Mouse (Mus musculus): ENCODE measurements around the gene Apod.
A peak's percentile ranks its signal among the peaks of the same experiment; 100 is the strongest.

Apod gene

DNA sequence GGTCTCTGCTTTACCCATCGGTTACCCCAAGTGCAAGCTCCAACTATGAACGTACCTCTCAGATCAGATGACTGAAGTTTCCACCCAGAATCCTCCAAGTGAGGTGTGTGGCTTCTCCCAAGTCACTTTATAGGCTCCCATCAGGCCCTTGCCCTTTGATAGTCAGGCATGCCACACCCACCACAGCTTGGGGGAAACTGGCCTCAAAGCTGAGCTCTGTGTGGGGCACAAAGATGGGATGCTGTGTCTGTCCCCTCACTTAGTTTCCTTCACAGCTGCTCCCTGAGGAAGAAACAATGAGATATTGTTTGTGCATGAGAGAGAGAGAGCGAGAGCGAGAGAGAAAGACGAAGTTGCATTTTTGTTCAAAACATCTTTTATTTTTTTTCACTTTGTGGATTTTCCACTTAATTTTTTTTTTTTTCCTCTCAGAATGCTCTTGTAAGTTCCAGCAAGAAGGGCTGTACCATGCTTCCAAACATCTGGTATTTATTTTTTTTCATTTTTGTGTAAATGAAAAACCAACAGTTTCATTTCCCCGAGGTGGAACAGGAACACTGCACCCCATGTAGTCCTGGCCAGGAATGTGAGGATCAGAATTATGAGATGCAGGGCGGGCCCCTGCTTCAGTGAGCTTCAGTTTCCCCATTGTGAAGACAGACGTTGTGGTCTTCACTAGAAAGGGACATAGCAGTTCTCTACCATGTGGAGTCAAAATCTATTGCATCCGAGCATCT is at the start of gene Apod:
Apod (minus strand) TSS at position 312 of the 737 bp plus-strand sequence.
- no peak for DNase-seq (ENCODE audit: low spot score in 2 of 2)

DNA sequence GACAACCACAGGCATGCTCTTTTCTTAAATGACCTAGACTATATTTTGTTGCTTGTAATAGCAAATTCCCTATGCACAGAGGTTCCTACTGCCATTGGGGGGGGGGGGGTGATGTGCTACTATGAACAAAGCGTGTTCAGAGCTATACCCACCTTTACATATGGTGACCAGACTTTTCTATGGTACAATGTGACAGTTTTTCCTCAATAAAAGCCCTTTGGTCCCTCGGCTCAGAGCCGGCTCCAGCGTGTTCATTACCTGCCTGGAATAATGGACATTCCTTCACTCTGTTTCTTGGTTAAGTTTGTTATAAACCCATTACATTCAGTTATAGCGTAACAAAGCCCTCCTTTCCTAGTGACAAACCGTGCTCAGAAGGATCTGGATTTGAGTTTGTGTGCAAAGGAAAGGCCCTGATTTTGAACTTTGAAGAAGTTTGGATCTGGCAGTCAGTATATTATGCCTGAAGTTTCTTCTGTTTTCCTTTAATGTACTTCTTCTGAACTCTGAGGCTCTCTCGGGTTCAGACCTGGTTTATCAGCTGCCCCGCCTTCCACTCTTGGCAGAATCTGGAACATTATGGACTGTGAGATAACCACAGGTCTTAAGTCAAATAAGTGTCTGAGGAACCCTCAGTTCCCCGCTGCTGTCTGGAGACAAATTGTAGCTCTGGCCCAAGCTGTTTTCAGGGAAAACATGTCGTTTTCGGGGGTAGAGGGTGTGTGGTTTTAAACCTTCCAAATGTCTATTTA is 49.3 kb upstream of the Apod start:
- no peak for DNase-seq (ENCODE audit: low spot score in 2 of 2)

DNA sequence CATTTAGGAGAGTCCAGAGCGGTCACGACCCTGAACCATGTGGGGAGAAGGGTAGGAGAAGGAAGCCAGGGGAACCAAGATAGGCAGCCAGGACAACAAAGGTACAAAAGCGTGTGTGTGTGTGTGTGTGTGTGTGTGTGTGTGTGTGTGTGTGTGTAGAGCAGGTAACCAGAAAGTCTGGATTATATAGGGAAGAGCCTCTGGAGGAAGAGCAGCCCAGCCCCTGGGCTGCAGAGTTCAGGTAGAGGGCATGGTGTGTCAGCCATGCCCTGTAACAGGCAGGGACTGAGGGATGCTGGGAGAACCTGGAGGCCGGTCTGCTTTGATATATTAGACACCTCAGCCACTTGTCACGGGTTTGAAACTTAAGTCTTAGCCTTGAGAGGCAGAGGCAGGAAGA is 44.9 kb upstream of the Apod start:
- no peak for DNase-seq (ENCODE audit: low spot score in 2 of 2)

DNA sequence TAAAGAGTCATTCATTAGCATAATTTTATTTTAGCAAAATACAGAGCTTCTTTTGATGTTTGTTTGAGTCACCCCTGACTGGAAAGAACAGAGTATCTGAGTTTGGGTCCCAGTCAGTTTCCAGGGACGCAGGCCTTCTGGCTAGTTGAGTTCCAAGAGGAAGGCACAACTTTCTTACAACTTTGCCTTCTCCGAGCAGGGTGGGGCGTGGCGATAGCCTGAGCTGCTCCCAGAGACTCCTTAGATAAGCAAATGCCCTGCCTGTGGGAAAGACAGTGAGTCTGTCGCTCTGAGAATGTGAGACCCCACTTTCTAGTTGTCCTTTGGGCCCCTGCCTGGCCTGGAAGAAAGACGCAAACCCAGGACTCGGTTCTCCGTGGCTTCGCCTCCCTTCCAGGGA is 44.4 kb upstream of the Apod start:
- no peak for DNase-seq (ENCODE audit: low spot score in 2 of 2)

DNA sequence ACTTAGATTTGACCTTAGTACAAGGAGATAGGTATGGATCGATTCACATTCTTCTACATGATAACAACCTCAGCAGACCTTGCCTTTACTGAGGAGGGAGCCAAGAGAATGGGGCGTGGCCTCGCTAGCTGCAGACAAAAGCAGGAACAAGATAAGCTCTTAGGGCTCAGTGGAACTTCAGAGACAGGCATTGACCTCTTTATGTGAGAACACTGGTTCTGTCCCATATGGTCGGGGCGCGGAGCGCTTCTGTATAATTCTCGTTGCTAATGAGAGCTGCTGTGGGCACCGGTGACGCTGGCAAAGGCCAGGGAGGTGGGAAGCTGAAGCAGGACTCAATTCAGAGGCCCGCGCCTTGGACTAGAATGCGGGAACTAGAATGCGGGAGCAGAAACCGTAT is 44.0 kb upstream of the Apod start:
- DNase-seq (ENCODE audit: low spot score in 2 of 2), result no peak

DNA sequence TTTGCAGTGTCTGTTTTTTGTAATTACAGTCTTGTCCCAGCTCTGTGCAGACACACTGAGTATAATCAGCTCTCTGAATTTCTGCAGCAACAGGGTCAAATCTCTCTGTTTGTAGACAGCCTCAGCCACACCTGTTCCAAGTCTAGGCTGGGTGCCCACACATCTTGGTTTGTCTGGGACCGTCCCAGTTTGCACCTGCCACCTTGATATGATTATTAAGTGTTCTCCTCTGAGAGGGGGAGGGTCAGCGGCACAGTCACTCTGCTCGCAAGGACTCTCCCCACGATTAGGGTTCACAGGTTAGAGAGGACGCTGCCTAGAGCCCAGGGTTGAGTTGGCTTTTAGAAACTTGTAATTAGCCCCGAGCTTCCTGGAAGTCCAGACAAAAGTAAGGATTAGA is 41.3 kb upstream of the Apod start:
- DNase-seq (ENCODE audit: low spot score in 2 of 2), result no peak

DNA sequence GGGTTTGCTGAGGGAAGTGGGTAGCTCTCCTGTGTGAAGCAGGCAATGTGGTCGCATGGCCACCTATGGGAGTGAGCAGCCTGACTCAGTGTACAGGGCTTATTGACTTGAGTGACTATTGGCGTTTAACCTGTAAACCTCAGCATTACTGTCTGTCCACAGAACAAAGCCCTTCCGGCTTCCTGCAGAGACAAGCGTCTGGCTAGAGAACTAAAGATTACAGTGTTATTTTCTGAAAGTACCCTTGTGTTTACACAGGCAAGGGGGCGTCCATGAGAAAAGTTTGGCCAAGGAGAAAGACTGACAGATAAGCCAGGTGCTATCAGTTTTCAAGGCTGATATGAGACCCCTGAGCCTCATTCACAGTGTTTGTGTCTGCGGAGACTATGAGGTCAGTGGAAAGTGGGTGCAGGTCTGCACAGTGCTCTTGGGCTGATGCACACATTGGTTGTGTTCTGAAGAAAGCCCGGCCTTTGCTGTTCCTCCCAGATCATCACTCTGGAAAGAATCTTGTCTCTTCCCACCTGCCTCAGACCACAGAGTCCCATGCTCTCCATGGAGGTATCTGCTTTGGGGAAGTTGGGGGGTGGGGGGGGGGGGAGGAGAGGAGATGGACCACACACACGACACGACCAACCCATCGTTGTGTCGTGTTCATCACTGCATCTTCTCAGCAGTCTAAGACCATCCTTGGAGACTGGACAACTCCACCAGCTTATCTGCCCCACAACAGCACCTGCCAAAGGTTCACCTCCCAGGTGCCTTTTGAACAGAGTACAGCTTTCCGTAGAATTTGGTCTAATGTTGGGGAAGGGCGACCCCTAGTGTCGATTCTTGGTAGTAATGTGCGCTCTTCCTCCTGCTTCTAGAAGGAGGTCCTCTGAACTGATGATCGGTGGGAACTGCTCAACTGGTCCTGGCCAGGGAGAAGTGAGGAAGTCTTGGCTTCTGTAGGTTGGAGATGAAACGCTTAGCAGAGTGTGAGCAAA is 40.0 kb upstream of the Apod start:
- DNase-seq (ENCODE audit: low spot score in 2 of 2), result peak; percentile 46 to 53

DNA sequence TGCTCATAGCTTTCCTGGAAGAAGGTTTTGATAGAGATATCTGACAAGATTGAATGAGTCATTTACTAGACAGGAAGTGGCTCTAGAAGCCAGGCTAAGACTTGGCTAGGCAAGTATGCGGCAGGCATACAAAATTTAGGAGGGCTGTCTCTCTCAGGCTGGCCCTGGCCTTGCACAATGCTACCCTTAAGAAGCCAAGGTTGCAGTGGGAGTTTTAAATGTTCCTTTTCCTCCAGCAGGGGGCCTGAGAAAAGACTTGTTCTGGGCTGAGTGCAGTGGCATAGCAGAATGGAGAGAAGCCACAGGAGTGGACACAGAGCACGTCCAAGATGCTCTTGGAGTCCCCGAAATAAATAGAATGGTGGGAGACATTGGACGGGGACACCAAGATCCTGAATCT is 38.4 kb upstream of the Apod start:
- no peak for DNase-seq (ENCODE audit: low spot score in 2 of 2)

DNA sequence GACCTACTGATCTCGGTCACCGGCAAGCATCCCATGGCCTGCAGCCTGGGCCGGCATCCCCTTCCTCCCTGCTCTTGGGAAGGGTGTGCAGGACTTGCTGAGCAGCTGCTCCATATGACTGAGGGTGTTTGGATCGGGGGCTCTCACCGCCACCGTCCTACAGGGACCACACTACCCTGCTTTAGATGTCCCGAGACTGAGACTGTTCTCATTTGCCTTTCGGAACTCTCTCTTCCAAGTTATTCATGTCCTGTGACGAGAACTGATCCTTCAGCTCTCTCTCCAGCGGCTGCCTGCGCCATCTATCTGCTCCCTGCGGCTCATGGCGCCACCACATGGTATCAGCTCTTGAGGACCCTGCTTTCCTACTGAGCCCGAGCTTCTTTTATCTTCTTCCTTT is 33.0 kb upstream of the Apod start:
- peak in 1 of 2 experiments; percentile 61 for DNase-seq (ENCODE audit: low spot score in 2 of 2)

DNA sequence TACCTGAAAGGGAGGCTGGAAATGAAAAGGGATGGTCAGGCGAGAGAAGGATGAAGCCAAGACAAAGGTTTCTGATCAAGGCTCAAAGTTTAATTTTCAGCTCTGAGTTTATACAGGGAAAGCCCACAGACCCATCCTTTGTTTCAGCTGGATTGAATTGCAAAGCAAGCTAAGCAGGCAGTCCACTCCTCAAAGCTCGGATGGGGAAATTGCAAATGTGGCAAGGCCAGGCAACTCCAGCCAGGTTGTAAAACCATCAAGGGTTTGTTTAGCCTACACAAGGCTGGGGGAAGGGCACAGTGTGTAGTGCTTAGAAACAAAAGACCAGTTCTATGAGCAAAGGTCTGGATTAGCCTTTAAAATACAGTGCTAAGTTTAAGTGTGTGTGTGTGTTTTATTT is 28.4 kb upstream of the Apod start:
- DNase-seq (ENCODE audit: low spot score in 2 of 2), result no peak

DNA sequence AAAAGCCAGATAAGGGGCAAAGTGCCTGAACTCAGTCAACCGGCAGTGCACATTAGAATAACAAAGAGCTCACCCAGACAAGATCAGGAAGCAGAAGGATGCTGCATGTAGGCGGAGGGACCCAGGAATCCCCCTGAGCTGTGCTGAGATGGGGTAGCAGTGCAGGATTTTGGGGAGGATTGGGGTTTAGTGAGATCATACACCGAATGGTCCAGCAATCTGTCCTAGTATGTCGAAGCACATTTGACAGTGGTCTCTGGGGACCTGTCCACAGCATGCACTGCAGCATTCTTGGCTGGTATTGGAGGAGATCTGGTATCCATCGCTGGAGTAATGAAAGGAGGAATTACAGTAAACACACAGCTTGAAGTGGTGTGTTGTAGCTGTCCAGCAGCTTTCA is 27.9 kb upstream of the Apod start:
- no peak for DNase-seq (ENCODE audit: low spot score in 2 of 2)

DNA sequence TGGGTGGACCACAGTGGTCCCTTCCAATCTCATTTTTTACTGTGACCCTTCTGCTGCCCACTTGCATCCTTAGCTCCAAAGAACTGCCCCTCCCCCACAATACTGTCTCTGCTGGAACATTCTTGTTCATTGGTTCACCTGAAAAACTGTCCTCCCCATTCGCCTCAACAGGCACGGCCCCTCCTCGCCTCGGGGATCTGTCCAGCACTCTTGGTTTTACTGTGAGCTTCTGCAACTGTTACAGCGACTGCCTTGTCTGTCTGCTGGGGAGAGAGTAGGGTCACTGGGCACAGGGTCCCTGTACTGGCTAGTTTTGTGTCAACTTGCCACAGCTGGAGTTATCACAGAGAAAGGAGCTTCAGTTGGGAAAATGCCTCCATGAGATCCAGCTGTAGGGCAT is 24.7 kb upstream of the Apod start:
- DNase-seq (ENCODE audit: low spot score in 2 of 2), result no peak

DNA sequence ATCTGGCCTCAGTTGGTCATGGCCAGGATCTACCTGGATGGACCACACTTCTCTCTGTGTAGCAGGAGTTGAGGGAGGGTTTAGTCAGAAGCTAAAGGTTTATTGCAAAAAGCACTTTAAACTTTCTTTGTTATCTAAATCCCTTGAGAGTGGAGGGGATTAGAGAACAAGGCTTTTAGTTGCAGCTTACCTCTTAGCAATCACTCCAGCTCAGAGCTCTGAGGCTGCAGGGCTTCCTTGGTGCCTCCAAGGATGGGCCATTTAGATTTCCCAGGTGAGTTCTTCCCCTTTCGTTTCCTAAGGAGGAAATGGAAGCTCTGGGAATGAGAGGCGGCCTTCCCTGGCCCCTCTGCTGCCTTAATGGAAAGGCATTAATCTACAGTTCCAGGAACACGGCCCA is 23.3 kb upstream of the Apod start:
- no peak for DNase-seq (ENCODE audit: low spot score in 2 of 2)

DNA sequence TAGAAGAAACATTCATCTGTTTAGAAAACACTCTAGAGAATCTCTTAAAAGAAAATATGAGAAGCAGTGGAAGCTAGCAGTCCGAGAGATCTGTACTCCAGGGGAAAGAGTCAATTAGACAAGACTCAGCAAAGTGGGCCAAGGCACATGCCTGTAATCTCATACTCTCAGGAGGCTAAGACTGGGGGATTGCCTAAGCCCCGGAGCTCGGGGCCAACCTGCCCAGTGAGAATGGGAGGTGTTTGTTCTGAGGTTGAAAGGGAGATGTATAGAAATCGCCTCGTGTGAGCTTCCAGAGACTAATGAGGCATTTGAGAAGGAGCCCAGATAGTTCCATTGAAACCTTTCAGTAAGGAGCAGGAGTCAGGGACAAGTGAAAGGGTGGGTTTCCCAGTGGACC is 20.2 kb upstream of the Apod start:
- no peak for DNase-seq (ENCODE audit: low spot score in 2 of 2)

DNA sequence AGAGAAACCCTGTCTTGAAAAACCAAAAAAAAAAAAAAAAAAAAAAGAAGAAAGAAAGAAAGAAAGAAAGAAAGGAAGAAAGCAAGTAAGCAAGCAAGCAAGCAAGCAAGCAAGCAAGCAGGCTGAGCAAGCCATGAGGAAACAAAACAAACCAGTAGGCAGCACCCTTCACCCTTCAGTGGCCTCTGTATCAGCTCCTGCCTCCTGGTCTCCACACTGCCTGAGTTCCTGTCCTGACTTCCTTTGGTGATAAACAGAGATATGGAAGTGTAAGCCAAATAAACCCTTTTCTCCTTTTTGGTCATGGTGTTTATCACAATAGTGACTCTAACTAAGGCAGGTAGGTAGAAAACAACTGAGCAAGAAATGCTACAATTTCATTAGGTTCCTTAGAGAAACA is 18.0 kb upstream of the Apod start:
- no peak for DNase-seq (ENCODE audit: low spot score in 2 of 2)

DNA sequence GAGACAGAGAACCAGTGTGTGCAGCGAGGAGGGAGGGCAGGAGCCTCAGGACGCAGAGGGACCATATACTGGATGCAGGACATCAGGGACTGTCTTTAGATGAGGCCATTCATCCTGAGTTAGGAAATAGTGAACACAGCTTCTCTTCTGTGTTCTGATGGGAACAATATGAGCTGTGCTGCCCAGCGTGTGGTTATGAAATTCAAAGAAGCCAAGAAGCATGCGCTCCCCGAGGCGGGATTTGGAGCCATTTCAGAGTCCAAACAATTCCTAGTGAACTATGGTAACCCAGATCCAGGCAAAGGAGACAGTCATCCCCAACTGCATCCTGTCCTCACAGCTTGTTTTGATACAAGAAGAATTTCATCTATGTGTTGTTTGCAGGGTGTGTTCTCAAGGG is 16.4 kb upstream of the Apod start:
- DNase-seq (ENCODE audit: low spot score in 2 of 2), result peak in 1 of 2 experiments; percentile 32

DNA sequence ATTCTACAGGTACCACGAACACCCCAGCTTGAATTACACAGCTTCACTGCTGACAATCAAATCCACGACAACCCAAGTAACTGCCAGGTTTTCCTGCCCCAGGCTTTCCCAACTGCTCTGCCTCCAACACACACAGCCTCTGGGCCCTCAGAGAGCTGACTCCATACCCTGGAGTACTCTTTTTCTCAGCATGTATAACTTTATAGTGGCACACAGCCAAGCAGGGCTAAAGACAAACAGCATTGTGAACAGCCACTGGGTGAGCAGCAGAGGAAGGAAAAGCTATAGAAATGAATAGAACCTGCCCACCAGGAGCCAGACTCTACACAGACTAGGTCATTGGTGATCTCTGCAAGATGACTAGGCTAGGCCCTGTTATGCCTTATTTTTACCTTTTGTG is 15.1 kb upstream of the Apod start:
- no peak for DNase-seq (ENCODE audit: low spot score in 2 of 2)

DNA sequence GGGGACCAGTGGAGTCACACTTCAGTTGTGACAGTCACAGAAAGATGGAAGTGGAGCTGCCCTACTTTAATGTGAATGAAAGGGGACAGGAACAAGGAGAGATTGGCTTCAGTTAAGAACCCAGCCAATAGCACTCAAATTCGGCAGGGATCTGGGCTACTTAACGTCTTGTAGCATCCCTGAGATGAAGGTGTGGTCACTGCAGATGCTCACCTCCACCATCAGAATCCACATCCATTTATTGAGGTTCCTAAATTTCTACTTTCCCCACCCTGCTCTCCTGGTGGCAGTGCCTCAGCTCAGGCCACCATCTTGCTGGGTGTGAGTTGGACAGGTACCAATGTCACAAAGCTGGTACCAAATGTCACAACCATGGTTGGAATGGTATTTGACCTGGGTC is 13.3 kb upstream of the Apod start:
- DNase-seq (ENCODE audit: low spot score in 2 of 2), result no peak

DNA sequence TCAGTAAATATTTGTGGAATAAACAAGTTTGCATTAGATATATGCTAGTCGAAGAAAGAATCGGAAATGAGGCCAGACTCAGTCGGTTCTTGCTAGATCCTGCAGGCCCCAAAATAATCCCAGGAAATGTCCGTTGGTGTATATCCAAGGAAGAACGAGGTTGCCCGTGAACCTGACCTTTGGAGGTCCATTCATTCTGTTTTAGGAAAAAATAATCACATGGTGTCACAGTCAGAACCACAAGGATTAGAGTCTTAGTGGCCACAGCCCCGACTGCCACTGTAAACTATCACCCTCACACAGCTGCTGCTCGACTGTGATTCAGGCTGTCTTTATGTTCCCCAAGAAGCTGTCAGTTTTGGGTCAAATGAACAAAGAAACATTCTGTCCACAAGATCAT is 12.8 kb upstream of the Apod start:
- no peak for DNase-seq (ENCODE audit: low spot score in 2 of 2)

DNA sequence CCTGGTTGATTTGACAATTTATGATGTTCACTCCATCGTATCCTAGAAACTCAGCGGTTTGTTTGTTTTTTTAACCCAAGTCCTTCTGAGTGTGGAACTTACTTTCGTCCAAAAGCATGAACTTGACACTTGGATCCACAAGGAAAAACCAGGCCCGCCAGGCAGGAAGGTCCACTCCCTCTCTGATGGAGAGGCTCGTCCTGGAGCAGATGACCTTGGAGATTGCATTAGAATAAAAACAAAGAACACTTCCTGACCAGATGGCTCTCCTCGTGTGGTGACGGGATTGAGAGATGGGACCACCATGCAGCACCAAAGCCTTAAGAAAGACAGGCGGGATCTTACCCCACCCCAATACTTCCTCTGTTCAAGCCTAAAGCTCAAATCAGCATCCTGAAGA is 12.1 kb upstream of the Apod start:
- DNase-seq (ENCODE audit: low spot score in 2 of 2), result no peak

DNA sequence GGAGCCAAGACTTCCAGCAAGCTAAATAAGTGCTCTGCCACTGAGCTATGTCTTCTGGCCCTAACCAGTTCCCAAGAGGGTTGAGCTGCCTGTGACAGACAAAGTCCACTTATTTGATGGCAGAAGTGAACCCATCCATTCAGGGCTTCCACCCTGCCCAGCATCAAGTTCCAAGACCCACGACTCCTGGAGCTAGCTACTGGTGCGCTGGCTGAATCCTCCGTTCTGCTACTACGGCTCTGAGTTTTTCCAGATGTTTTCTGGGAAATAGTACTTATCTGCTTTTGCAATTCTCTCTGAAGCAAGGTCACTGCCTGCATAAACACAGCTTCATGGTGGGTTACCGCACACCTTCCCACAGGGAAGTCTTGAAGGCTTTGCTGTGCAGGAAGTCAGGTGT is 11.4 kb upstream of the Apod start:
- DNase-seq (ENCODE audit: low spot score in 2 of 2), result no peak

DNA sequence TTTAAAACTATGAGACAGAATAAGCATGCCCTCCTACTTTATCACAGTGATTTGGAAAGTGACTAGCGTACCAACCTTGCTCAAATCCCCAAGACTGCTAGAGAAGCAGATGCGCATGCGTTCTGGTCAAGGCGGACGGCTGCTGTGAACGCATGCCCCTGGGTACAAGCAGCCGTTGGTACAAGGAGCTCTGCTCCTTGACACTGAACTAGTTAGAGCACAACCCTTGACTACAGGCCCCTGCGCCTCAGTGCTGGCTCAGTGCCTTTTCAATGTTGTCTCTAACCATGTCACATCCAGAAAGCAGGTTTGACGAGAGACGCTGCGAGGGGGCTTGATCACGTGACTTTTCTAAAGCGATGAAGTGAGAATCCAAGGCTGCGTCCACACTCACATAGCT is 10.5 kb upstream of the Apod start:
- no peak for DNase-seq (ENCODE audit: low spot score in 2 of 2)

All from urinary bladder, adult 18-20 months (tissue).